Mouse (Mus musculus) adrenal gland, adult 8-10 months (tissue): ENCODE data around the gene Itprip. TPM values are rescaled to one million over a fixed set of nuclear protein-coding genes. Genes with fewer than 3 reads are reported as not detected.

Experiments
- DNase-seq: peaks from one replicate; pipeline ENCODE4 v3.0.0; 2022
- total RNA-seq, 4 experiments: library from RNA; stranded (reverse); gene quantifications; 2 replicates each; pipeline ENCODE4 v1.2.4; 2022

Itprip gene
- total RNA-seq = 10 to 100 TPM; 12.4 to 23.1 (median 17.1) TPM

- peak; percentile 78 for DNase-seq
These were observed at the start of gene Itprip, which contains the start of gene Cfap43 for GRCm38 (mm10) chr19:47919126-47919965. Itprip (minus strand) TSS chr19:47919299. Cfap43 (minus strand) TSS chr19:47919287.

GRCm38 (mm10) chr19:47958181-47958580 lies 39.1 kb upstream of the Itprip start:
- DNase-seq = no peak

GRCm38 (mm10) chr19:47953169-47953568 lies 34.1 kb upstream of the Itprip start:
- no peak for DNase-seq

- DNase-seq = no peak
These were observed 31.8 kb upstream of the Itprip start for GRCm38 (mm10) chr19:47950946-47951345.

GRCm38 (mm10) chr19:47946821-47947465 lies 27.8 kb upstream of the Itprip start:
- no peak for DNase-seq

GRCm38 (mm10) chr19:47939361-47939760 lies 20.3 kb upstream of the Itprip start:
- DNase-seq = no peak

GRCm38 (mm10) chr19:47937443-47938406 lies 18.6 kb upstream of the Itprip start, which contains the start of gene Cfap58:
Cfap58 (plus strand) TSS chr19:47937675.
- no peak for DNase-seq

GRCm38 (mm10) chr19:47936938-47937337 lies 17.8 kb upstream of the Itprip start:
- no peak for DNase-seq

- no peak for DNase-seq
These were observed 17.4 kb upstream of the Itprip start for GRCm38 (mm10) chr19:47936490-47936889.

- no peak for DNase-seq
These were observed 16.4 kb upstream of the Itprip start for GRCm38 (mm10) chr19:47935530-47935929.

- DNase-seq = no peak
These were observed 15.6 kb upstream of the Itprip start for GRCm38 (mm10) chr19:47934636-47935238.

GRCm38 (mm10) chr19:47934146-47934545 lies 15.0 kb upstream of the Itprip start:
- no peak for DNase-seq

GRCm38 (mm10) chr19:47931982-47932638 lies 13.0 kb upstream of the Itprip start:
- no peak for DNase-seq

- DNase-seq = no peak
These were observed 9.9 kb upstream of the Itprip start for GRCm38 (mm10) chr19:47929043-47929442.

GRCm38 (mm10) chr19:47927032-47927431 lies 7.9 kb upstream of the Itprip start:
- DNase-seq = no peak

GRCm38 (mm10) chr19:47925819-47926218 lies 6.7 kb upstream of the Itprip start:
- DNase-seq = peak; percentile 47

- no peak for DNase-seq
These were observed 872 bp upstream of the Itprip start for GRCm38 (mm10) chr19:47919966-47920375.

- no peak for DNase-seq
These were observed 521 bp downstream of the Itprip start for GRCm38 (mm10) chr19:47918455-47919101.

GRCm38 (mm10) chr19:47918016-47918415 lies 1.1 kb downstream of the Itprip start:
- no peak for DNase-seq

- no peak for DNase-seq
These were observed 1.7 kb downstream of the Itprip start for GRCm38 (mm10) chr19:47917396-47917795.

- DNase-seq = no peak
These were observed 3.8 kb downstream of the Itprip start for GRCm38 (mm10) chr19:47915251-47915650.
